Mouse (Mus musculus) stomach, postnatal 0 days (tissue): ENCODE measurements around the gene Ccl6. TPM values are rescaled to one million over a fixed set of nuclear protein-coding genes. Genes with fewer than 3 reads are reported as not detected.

Experiments
- ATAC-seq: fragments of 200-750 bp; cut with Nextera tagmentation; 2 replicates; pipeline ENCODE4 v1.8.0; 2017; ENCODE audit not compliant: low FRiP score, low TSS enrichment
- DNase-seq: peaks from one replicate; pipeline ENCODE4 v3.0.0-alpha.2; 2016; ENCODE audit warnings: low spot score
- H3K27ac ChIP-seq: fragments of 300-500 bp; sonication (generic); replicated peaks from 2 replicates; pipeline ENCODE4 v1.5.1; 2014; ENCODE audit warnings: mild to moderate bottlenecking, control low read depth
- H3K27me3 ChIP-seq: fragments of 300-500 bp; sonication (generic); 2 replicates; pipeline ENCODE4 v1.6.1; 2014; ENCODE audit warnings: low read length; ENCODE audit not compliant: control insufficient read depth, insufficient read depth
- H3K36me3 ChIP-seq: fragments of 300-500 bp; sonication (generic); 2 replicates; pipeline ENCODE4 v1.6.1; 2014; ENCODE audit warnings: low read length, mixed read lengths; ENCODE audit not compliant: control insufficient read depth, insufficient read depth
- H3K4me1 ChIP-seq: fragments of 300-500 bp; sonication (generic); replicated peaks from 2 replicates; pipeline ENCODE4 v1.6.1; 2014; ENCODE audit warnings: antibody characterized with exemption; ENCODE audit not compliant: control insufficient read depth, insufficient read depth
- H3K4me2 ChIP-seq: fragments of 300-500 bp; sonication (generic); replicated peaks from 2 replicates; pipeline ENCODE4 v1.6.1; 2014; ENCODE audit warnings: low read depth, mild to moderate bottlenecking, control low read depth, moderate library complexity
- H3K4me3 ChIP-seq: fragments of 300-500 bp; sonication (generic); 2 replicates; pipeline ENCODE4 v1.5.1; 2014; ENCODE audit warnings: low read depth, low read length, control low read depth
- H3K9ac ChIP-seq: fragments of 300-500 bp; sonication (generic); 2 replicates; pipeline ENCODE4 v1.6.1; 2014; ENCODE audit warnings: mild to moderate bottlenecking, low read length, control low read depth, mixed read lengths
- H3K9me3 ChIP-seq: fragments of 300-500 bp; sonication (generic); 2 replicates; pipeline ENCODE4 v1.6.1; 2016; ENCODE audit warnings: low read length; ENCODE audit not compliant: control insufficient read depth
- CTCF ChIP-seq: IDR thresholded peaks from 2 replicates; pipeline ENCODE4 v1.5.1; 2016; ENCODE audit warnings: antibody characterized with exemption, low read depth, mild to moderate bottlenecking, moderate library complexity
- EP300 ChIP-seq: optimal IDR thresholded peaks from 2 replicates; pipeline ENCODE3; 2016; ENCODE audit warnings: antibody characterized with exemption
- WGBS: fragments of 180-500 bp; shearing (Covaris S2); extraction: QIAGEN DNeasy Blood & Tissue Kit; methylation state at CpG from one replicate; pipeline ENCODE4 v1.1.7; 2014; 5-methylcytosine and 5-hydroxymethylcytosine counted together
- polyA plus RNA-seq: library from polyadenylated mRNA; unstranded; fragments of >200 nt; fragmentation: Nextera tagmentation; extraction: Ambion mirVana; gene quantifications from 2 replicates; pipeline ENCODE4 v1.2.1, GENCODE M21; 2015

The Ccl6 gene
- polyA plus RNA-seq, 1 experiment from 2014 or later, result 58.5 TPM

GRCm38 (mm10) chr11:83595669-83596455, 3.0 kb upstream of the Ccl6 start:
- TF ChIP-seq EP300, result no peak
- TF ChIP-seq CTCF, result no peak

DNA sequence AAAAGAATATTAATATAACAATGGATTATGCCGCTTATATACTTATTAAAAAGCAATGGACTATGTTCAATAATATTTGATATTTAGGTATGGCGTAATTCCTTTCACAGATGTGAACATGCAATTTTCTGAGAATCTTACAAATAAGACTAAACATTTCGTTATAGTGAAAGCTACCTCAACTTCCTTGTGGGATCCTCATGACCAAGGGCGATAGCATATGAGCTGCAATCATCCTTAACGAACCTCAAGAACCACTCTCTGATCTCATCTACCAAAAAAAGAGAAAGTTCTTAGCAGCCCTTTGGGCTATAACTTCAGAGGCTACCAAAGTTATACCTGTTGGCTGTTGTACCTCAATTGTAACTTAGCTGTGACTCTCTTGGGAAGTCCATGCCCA, 566 bp upstream of the Ccl6 start:
- H3K4me1 ChIP-seq, result no peaks in the 10 kb centered on the region
- H3K4me2 ChIP-seq, result no peak overlapping the region
- no peak overlapping the region for H3K9ac ChIP-seq
- TF ChIP-seq CTCF, result no peak
- TF ChIP-seq EP300, result no peak
- 85% methylated on average over 5 of the region's 5 CpGs for WGBS
- ATAC-seq (no peak), DNase-seq (no peak)
- no peak overlapping the region for H3K4me3 ChIP-seq
- H3K9me3 ChIP-seq, result no peaks in the 10 kb centered on the region
- H3K27ac ChIP-seq, result no peak overlapping the region
- no peaks in the 10 kb centered on the region for H3K36me3 ChIP-seq
- no peaks in the 10 kb centered on the region for H3K27me3 ChIP-seq

More at GRCm38 (mm10) chr11:83595669-83596455, 3.0 kb upstream of the Ccl6 start:
- H3K27me3 ChIP-seq, result no peaks in the 10 kb centered on the region
- no peak overlapping the region for H3K9ac ChIP-seq
- ATAC-seq (no peak), DNase-seq (no peak)
- H3K9me3 ChIP-seq, result no peaks in the 10 kb centered on the region
- WGBS, result 65% methylated on average over 7 of the region's 7 CpGs
- no peaks in the 10 kb centered on the region for H3K4me1 ChIP-seq
- no peak overlapping the region for H3K4me2 ChIP-seq
- no peaks in the 10 kb centered on the region for H3K36me3 ChIP-seq
- no peak overlapping the region for H3K4me3 ChIP-seq
- no peak overlapping the region for H3K27ac ChIP-seq

- Histone ChIP-seq H3K9me3 (no peaks in the 10 kb centered on the region), H3K27me3 (no peaks in the 10 kb centered on the region), H3K36me3 (no peaks in the 10 kb centered on the region), H3K27ac (no peak overlapping the region), H3K4me2 (no peak overlapping the region), H3K4me1 (no peaks in the 10 kb centered on the region), H3K9ac (no peak overlapping the region), H3K4me3 (no peak overlapping the region)
- no peak for DNase-seq
- WGBS, result 50% methylated on average over 2 of the region's 2 CpGs
- ATAC-seq, result no peak
- TF ChIP-seq CTCF (no peak), EP300 (no peak)
Observed at GRCm38 (mm10) chr11:83584232-83584631, 8.7 kb downstream of the Ccl6 start.

- Histone ChIP-seq H3K4me1 (no peaks in the 10 kb centered on the region), H3K36me3 (no peaks in the 10 kb centered on the region), H3K4me2 (no peak overlapping the region), H3K9me3 (no peaks in the 10 kb centered on the region), H3K27me3 (no peaks in the 10 kb centered on the region), H3K4me3 (no peak overlapping the region), H3K9ac (no peak overlapping the region), H3K27ac (no peak overlapping the region)
- TF ChIP-seq CTCF, result no peak
- TF ChIP-seq EP300, result no peak
- no peak for ATAC-seq
- no peak for DNase-seq
Observed at GRCm38 (mm10) chr11:83583450-83583754, 9.5 kb downstream of the Ccl6 start.

DNA sequence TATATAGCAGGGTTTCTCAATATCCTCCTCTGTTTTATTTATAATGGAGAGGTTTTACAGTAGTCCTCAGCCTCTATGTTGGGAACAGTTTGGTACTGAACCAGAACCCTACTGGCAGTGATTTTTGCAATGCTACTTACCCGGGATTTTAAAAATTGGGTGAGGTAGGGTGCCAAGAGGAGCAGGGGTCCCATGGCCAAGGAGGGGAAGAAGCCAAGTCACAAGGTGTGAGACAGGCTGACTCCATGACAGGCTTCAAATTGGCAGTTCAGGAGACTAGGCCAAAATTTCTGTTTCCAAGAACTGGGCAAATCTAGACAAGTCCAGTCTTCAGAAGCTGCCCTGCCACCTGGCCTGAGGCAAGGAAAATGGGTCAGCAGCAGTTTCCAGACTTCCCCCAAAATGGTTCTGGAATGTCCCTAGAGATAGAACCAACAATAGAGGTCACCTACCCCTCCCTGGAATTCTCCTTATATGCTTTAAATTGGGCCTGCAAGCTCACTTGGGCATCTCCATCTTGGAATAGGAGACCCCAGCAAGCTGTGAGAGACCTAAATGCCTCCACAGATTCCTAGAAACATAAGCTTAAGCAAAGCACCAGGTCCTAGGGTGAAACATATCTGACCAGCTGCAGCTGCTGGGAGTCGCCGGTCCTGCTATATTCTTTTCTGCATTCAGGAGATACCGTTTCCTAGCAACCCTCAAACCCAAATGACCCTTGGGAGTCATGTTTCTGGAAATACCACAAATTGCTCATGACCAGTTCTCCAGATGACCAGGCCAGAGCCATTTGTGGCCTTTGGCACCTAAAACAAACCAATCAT, 10.0 kb downstream of the Ccl6 start:
- 50% methylated on average over 4 of the region's 4 CpGs for WGBS
- H3K36me3 ChIP-seq, result no peaks in the 10 kb centered on the region
- TF ChIP-seq CTCF (no peak), EP300 (no peak)
- no peak overlapping the region for H3K4me2 ChIP-seq
- no peaks in the 10 kb centered on the region for H3K4me1 ChIP-seq
- ATAC-seq, result no peak
- H3K27ac ChIP-seq, result no peak overlapping the region
- DNase-seq, result no peak
- H3K27me3 ChIP-seq, result no peaks in the 10 kb centered on the region
- no peaks in the 10 kb centered on the region for H3K9me3 ChIP-seq
- no peak overlapping the region for H3K9ac ChIP-seq
- no peak overlapping the region for H3K4me3 ChIP-seq
